Mouse (Mus musculus) heart, postnatal 0 days (tissue): ENCODE measurements around the gene Rps6.

Experiments
- CTCF ChIP-seq: IDR thresholded peaks from 2 replicates; pipeline ENCODE4 v1.5.1; 2016; ENCODE audit warnings: antibody characterized with exemption, control low read depth, low read depth
- EP300 ChIP-seq: IDR thresholded peaks from 2 replicates; pipeline ENCODE4 v1.6.1; 2016; ENCODE audit warnings: antibody characterized with exemption, low read depth

GRCm38 (mm10) chr4:86886160-86886878, 29.1 kb upstream of the Rps6 start:
- TF ChIP-seq CTCF (no peak), EP300 (peak; percentile 94)
